Mouse (Mus musculus) kidney, adult 2 months (tissue): ENCODE results near the gene Gm12355.
"Not testable (repeated sequence)": the region's sequence is repeated elsewhere in the genome, so short reads cannot be mapped to it uniquely, and the experiment has no call there.

Experiments
- CTCF ChIP-seq: fragments of 200-500 bp; conservative IDR thresholded peaks from 2 replicates; pipeline ENCODE4 v1.5.1; 2011; ENCODE audit warnings: low read depth, mild to moderate bottlenecking, control low read depth, low read length, moderate library complexity, mixed read lengths; ENCODE audit not compliant: insufficient read depth, insufficient read length
- POLR2A ChIP-seq: fragments of 200-500 bp; IDR thresholded peaks from one replicate; pipeline ENCODE4 v1.6.1; 2011; ENCODE audit warnings: low read depth, low read length, control low read depth

DNA sequence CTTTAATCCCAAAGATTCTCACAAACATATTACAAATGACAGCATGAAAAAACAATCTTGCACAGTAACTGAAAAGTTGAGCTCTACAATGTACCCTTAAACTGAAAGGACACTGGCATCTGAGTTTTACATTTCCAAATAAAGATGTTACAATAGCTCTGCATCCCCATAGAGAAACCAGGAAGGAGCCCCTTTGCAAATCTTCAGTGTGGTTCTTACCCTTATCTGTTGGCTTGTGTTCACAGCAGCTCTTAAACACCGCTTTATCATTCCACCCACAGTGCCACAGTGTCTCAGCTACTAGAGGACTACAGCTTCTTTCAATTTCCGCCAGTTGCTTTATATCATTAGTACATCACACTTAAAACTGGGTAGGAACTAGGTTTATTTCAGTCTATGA, 1.1 kb downstream of the Gm12355 start:
- TF ChIP-seq POLR2A, CTCF: not testable (repeated sequence)
